Mouse (Mus musculus) forebrain, embryonic 13.5 days (tissue): Measurements from ENCODE around the gene Grm4. TPM values are rescaled to one million over a fixed set of nuclear protein-coding genes. Genes with fewer than 3 reads are reported as not detected.

Source experiments
- ATAC-seq: fragments of 200-750 bp; cut with Nextera tagmentation; 2 replicates; pipeline ENCODE4 v1.8.0; 2017
- H3K27ac ChIP-seq: fragments of 300-500 bp; sonication (generic); 2 replicates; pipeline ENCODE4 v1.5.1; 2015; ENCODE audit warnings: inconsistent platforms, mild to moderate bottlenecking, moderate library complexity
- H3K27me3 ChIP-seq: fragments of 300-500 bp; sonication (generic); 2 replicates; pipeline ENCODE4 v1.6.1; 2015; ENCODE audit warnings: mild to moderate bottlenecking, inconsistent platforms
- H3K36me3 ChIP-seq: fragments of 300-500 bp; sonication (generic); 2 replicates; pipeline ENCODE4 v1.6.1; 2015; ENCODE audit warnings: mild to moderate bottlenecking, inconsistent platforms; ENCODE audit not compliant: poor library complexity, severe bottlenecking
- H3K4me1 ChIP-seq: fragments of 300-500 bp; sonication (generic); 2 replicates; pipeline ENCODE4 v1.6.1; 2015; ENCODE audit warnings: inconsistent platforms
- H3K4me2 ChIP-seq: fragments of 300-500 bp; sonication (generic); 2 replicates; pipeline ENCODE4 v1.6.1; 2015; ENCODE audit warnings: inconsistent platforms, mild to moderate bottlenecking, moderate library complexity
- H3K4me3 ChIP-seq: fragments of 300-500 bp; sonication (generic); 2 replicates; pipeline ENCODE4 v1.5.1; 2015; ENCODE audit warnings: mild to moderate bottlenecking, inconsistent platforms
- H3K9ac ChIP-seq: fragments of 300-500 bp; sonication (generic); 2 replicates; pipeline ENCODE4 v1.6.1; 2015; ENCODE audit warnings: mild to moderate bottlenecking, inconsistent platforms
- H3K9me3 ChIP-seq: fragments of 300-500 bp; sonication (generic); replicated peaks from 2 replicates; pipeline ENCODE4 v1.6.1; 2016; ENCODE audit warnings: inconsistent platforms
- WGBS: fragments of 180-500 bp; shearing (Covaris S2); methylation state at CpG from one replicate; pipeline ENCODE4 v1.1.7; 2015; 5-methylcytosine and 5-hydroxymethylcytosine counted together
- polyA plus RNA-seq: library from polyadenylated mRNA; unstranded; fragments of >200 nt; fragmentation: Nextera tagmentation; extraction: Ambion mirVana; gene quantifications from 2 replicates; pipeline ENCODE4 v1.2.1, GENCODE M21; 2015

The Grm4 gene
- polyA plus RNA-seq, 1 experiment from 2014 or later = 2.4 TPM

DNA sequence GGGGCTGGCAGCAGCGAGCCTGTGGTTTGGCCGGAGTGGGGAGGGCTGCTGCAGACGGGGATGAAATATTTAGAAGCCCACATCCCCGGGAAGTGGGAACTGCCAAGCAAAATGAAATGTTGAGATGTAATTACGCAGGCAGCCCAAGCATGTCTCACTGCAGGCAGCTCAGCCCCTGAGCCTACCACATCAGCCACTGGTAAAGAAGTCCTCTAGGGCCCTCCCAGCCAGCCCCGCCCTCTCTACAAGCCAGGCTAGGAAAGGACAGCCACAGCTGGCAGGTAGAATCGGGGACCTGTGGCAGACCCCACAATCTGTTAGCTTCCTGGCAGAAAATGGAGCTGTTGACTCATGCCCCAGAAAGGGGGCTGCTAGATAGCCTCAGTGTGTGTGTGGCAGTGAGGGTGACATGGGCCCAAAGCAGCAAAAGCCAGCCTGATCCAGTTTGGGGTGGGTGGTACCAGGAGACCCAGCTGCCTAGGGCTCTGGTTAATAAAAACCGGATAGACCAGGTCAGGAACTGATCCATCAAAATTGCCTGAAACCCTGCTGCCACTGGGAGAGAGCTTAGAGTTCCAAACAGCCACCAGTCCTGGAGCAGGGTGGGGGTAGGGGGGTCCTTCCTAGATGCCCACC lies 56.8 kb downstream of the Grm4 start:
- no peaks in the 10 kb centered on the region for H3K9me3 ChIP-seq
- peaks cover 13% of the 10 kb centered on the region; the same call in 1 of the 2 replicates for H3K4me1 ChIP-seq
- H3K27me3 ChIP-seq = no peaks in the 10 kb centered on the region
- 63% methylated on average over 8 of the region's 8 CpGs for WGBS
- H3K36me3 ChIP-seq = no peaks in the 10 kb centered on the region
- H3K4me3 ChIP-seq = no peak overlapping the region
- no peak for ATAC-seq
- no peak overlapping the region for H3K4me2 ChIP-seq
- no peak overlapping the region for H3K9ac ChIP-seq
- H3K27ac ChIP-seq = no peak overlapping the region

DNA sequence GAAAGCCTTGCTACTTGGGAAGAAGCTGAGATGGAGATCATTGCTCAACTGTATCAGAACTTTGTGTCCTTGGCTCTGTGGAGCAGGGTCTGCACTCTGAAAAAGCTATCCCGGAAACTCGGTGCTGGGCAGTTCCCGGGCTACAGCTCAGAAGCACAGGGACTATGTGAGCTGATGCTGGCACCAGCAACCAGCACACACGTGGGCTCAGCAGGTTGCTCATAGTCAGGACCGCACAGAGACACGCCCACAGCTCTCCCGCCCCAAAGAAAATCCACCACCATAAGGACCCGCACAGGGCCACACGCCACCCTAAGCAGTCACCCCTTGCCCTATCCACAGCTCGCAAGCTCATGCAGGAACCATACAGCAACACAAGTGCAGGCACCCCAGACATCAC lies 61.2 kb downstream of the Grm4 start:
- no peak overlapping the region for H3K27ac ChIP-seq
- no peak for ATAC-seq
- H3K27me3 ChIP-seq = no peaks in the 10 kb centered on the region
- no peaks in the 10 kb centered on the region for H3K9me3 ChIP-seq
- no peaks in the 10 kb centered on the region for H3K36me3 ChIP-seq
- WGBS = 77% methylated on average over 10 of the region's 10 CpGs
- no peak overlapping the region for H3K4me2 ChIP-seq
- H3K9ac ChIP-seq = no peak overlapping the region
- H3K4me3 ChIP-seq = no peak overlapping the region
- H3K4me1 ChIP-seq = peaks cover 12% of the 10 kb centered on the region; the same call in 1 of the 2 replicates

DNA sequence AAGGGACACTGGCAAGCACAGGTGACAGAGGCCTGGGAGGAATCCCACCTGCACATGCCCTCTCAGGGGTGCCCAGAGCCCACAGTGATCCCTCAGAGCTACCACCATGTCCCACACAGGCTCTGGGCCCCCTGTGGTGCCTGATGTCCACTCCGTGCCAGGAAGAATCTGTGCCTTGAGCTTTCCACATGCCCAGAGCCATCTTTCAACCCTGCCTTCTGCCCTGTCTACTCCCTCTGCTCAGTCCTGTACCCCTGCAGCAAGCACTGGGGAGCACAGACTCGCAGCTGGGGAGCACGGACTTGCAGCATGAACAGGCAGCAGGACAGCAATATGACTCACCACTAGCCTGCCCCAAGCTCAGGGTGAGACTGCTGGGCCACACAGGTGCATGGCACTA lies 62.0 kb downstream of the Grm4 start:
- H3K9me3 ChIP-seq = no peaks in the 10 kb centered on the region
- no peak for ATAC-seq
- no peak overlapping the region for H3K9ac ChIP-seq
- no peak overlapping the region for H3K4me2 ChIP-seq
- H3K27ac ChIP-seq = no peak overlapping the region
- H3K4me1 ChIP-seq = peaks cover 9% of the 10 kb centered on the region; the same call in 1 of the 2 replicates
- WGBS = 88% methylated on average over 3 of the region's 3 CpGs
- H3K27me3 ChIP-seq = no peaks in the 10 kb centered on the region
- no peak overlapping the region for H3K4me3 ChIP-seq
- H3K36me3 ChIP-seq = no peaks in the 10 kb centered on the region

DNA sequence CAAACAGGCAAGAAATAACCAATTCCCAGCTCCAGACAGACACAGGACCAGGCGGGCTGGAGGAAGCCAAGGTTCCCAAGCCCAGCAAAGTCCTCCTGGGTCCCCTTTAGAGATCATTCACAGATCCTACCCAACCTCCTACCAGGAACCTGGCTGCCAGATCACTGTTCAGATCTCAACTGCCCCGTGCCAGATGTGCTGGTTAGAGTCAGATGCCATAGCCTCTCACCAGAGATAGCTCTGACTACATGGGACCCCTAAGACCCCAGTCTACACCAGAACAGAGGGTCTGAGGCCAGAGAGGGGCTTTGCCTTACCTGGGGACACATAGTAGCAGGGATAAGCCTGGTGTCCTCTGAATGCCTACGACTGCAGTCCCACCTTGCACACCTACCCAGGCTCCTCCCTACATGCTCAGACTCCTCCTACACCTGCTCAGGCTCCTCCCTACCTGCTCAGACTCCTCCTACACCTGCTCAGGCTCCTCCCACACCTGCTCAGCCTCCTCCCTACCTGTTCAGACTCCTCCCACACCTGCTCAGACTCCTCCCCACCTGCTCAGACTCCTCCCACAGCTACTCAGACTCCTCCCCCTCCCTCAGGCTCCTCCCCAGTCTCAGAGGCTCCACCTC lies 63.2 kb downstream of the Grm4 start:
- no peaks in the 10 kb centered on the region for H3K9me3 ChIP-seq
- no peak for ATAC-seq
- WGBS = 83% methylated on average over 3 of the region's 3 CpGs

DNA sequence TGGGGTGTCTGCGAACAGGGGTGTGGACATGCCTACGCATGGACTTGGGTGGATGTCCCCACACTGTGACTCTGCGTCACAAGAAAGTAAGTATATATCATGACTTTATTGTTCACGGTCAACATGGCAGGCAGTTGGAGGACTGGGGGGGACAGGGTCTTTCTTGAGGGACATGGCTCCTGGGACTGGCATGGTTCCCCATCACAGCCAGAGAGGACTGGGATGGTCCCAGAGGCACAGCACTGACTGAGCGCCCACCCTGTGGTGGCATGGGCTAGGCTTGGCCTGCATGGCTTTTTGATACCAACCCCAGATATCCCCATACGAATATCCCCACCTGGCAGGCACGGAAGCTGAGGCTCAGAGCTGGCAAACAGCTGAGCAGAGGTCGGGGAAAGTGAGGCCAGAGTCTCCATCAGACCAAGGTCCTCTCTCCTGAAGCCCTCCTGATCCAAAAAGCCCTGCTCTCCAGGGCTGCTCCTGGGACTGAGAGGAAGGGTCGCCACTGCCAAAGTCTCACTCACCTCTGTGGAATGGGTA lies 64.1 kb downstream of the Grm4 start:
- Histone ChIP-seq H3K4me2 (no peak overlapping the region), H3K9me3 (no peaks in the 10 kb centered on the region), H3K36me3 (no peaks in the 10 kb centered on the region), H3K9ac (no peak overlapping the region), H3K4me3 (no peak overlapping the region), H3K27ac (no peak overlapping the region), H3K27me3 (no peaks in the 10 kb centered on the region), H3K4me1 (0 out of 2 replicates have a peak, but pooled peaks cover 7% of the 10 kb centered on the region)
- no peak for ATAC-seq
- 86% methylated on average over 9 of the region's 9 CpGs for WGBS

More for the DNA sequence above, 63.2 kb downstream of the Grm4 start:
- Histone ChIP-seq H3K4me3 (no peak overlapping the region), H3K36me3 (no peaks in the 10 kb centered on the region), H3K4me1 (0 out of 2 replicates have a peak, but pooled peaks cover 7% of the 10 kb centered on the region), H3K9ac (no peak overlapping the region), H3K27ac (no peak overlapping the region), H3K4me2 (no peak overlapping the region), H3K27me3 (no peaks in the 10 kb centered on the region)

DNA sequence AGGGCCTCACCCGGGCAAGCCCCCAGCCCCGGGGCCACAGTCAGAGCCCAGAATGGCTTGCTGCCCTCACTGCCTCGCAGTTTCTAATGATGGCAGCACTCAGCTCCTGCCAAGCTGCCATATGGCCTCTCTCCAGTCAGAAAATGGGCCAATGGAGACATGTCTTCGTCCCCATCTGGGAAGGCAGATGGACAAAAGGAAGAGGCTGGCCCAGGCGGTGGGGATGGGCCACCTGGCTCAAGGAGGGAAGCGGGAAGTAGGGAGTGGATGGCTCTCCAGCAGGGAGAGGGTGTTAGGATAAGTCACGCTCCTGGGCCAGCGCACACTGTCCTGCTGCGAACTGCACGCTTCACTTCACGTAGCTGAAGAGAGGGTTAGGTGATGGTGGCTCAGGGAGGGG lies 64.8 kb downstream of the Grm4 start:
- WGBS = 68% methylated on average over 11 of the region's 11 CpGs
- no peak overlapping the region for H3K4me2 ChIP-seq
- peak; percentile 58; the same call in 1 of the 2 replicates for ATAC-seq
- H3K9ac ChIP-seq = no peak overlapping the region
- no peaks in the 10 kb centered on the region for H3K36me3 ChIP-seq
- no peak overlapping the region for H3K4me3 ChIP-seq
- 0 out of 2 replicates have a peak, but pooled peaks cover 7% of the 10 kb centered on the region for H3K4me1 ChIP-seq
- no peaks in the 10 kb centered on the region for H3K9me3 ChIP-seq
- H3K27ac ChIP-seq = no peak overlapping the region
- H3K27me3 ChIP-seq = no peaks in the 10 kb centered on the region

DNA sequence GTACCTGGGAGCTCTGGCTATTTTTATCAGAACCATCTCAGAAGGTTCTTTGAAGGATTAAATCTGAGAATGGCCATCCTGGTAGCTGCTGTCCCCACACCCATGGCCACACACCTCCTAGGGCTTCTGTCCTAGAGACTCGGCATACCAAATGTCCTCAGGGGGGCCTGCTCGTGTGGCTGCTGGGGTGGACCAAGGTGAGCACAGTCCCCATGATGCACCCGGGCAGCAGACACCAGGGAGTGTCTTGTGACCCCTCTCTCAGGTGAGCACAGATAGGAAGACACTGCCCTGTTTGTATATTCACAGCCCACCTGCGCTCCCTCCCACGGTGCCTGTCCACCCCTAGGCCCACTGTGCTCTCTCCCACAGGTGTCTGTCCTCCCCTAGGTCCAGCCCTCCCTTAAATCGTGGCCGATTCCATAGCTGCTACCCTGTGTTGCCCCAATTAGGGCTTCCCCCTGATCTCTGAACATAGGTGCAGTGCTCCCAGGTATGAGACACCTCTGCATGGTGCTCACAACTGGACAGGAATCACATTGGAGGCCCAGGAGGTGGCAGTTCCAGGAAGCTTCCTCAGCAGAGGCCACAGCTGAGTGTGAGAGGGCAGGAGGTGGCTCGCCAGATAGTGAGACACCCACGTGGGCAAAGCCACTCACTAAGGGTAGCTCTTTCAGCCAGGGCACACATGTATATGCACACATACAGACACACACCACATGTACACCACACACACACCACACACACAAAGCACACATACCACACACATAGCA lies 66.0 kb downstream of the Grm4 start:
- Histone ChIP-seq H3K9me3 (no peaks in the 10 kb centered on the region), H3K27ac (no peak overlapping the region), H3K4me2 (no peak overlapping the region), H3K36me3 (no peaks in the 10 kb centered on the region), H3K9ac (no peak overlapping the region), H3K27me3 (no peaks in the 10 kb centered on the region), H3K4me1 (0 out of 2 replicates have a peak, but pooled peaks cover 7% of the 10 kb centered on the region), H3K4me3 (no peak overlapping the region)
- ATAC-seq = no peak
- 81% methylated on average over 9 of the region's 9 CpGs for WGBS

DNA sequence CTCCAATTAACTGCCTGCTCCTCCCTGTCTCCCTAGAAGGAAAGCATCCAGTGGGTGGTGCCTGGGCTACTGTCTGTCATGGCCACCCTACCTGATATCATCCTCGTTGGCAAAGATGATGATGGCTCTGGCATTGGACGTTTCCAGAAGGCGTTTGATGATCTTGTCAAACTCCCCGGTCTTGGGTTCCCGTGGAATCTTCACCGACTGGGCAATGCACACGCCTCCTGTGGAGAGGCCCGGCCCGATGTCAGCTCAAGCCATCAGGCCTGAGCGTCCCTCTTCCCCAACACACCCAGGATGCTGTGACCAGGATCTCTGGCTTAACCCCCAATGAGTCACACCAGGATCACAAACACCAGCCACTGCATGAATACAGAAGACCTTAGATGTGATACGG lies 66.8 kb downstream of the Grm4 start:
- ATAC-seq = no peak
- Histone ChIP-seq H3K36me3 (no peaks in the 10 kb centered on the region), H3K27ac (no peak overlapping the region), H3K4me1 (0 out of 2 replicates have a peak, but pooled peaks cover 7% of the 10 kb centered on the region), H3K9me3 (no peaks in the 10 kb centered on the region), H3K4me2 (no peak overlapping the region), H3K9ac (no peak overlapping the region), H3K4me3 (no peak overlapping the region), H3K27me3 (no peaks in the 10 kb centered on the region)
- WGBS = 88% methylated on average over 11 of the region's 11 CpGs

DNA sequence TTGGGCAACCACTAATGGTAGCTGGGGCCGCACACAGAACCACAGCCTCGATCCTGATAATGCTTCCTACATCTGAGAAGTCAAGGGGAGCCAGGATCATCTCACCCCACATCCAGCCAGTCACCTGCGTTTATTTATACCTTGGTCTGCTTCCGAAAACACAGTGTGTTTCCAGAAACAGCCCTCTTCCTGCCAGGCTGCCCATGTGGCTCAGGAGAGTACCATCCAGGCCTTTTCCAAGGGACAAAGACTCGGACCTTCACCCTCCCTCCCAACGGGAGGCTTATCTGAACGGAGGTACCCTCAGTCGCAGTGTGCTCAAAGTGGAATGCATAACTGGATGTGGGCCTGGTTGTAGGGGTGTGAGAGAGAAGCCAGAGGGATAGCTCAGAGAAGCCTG lies 68.2 kb downstream of the Grm4 start:
- H3K4me3 ChIP-seq = no peak overlapping the region
- no peak for ATAC-seq
- H3K9ac ChIP-seq = no peak overlapping the region
- no peaks in the 10 kb centered on the region for H3K36me3 ChIP-seq
- no peaks in the 10 kb centered on the region for H3K9me3 ChIP-seq
- no peak overlapping the region for H3K4me2 ChIP-seq
- H3K27ac ChIP-seq = no peak overlapping the region
- 0 out of 2 replicates have a peak, but pooled peaks cover 7% of the 10 kb centered on the region for H3K4me1 ChIP-seq
- no peaks in the 10 kb centered on the region for H3K27me3 ChIP-seq
- 83% methylated on average over 8 of the region's 8 CpGs for WGBS

DNA sequence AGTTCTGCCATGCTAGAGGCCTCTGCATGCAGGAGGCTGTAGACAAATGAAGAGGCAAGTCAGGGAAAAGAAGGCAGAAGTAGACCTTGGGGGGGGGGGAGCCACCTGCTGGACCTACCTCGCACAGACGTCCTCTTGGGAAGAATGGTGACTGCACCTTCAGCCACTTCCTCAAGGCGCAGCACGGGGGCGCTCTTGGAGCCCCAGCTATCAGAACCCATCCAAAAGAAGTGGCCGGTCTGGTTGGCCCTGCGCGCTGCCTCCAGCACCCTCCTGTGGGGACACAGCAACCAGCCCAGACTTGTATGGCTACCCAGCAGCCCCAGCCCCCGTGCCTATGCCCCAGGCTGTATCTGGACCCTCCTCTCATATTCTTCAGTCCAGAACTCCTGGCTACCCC lies 69.4 kb downstream of the Grm4 start:
- H3K9ac ChIP-seq = no peak overlapping the region
- WGBS = 20% methylated on average over 9 of the region's 9 CpGs
- H3K9me3 ChIP-seq = no peaks in the 10 kb centered on the region
- 0 out of 2 replicates have a peak, but pooled peaks cover 7% of the 10 kb centered on the region for H3K4me1 ChIP-seq
- no peak overlapping the region for H3K4me2 ChIP-seq
- H3K27me3 ChIP-seq = 0 out of 2 replicates have a peak, but pooled peaks cover 2% of the 10 kb centered on the region
- H3K4me3 ChIP-seq = no peak overlapping the region
- no peak for ATAC-seq
- H3K36me3 ChIP-seq = no peaks in the 10 kb centered on the region
- H3K27ac ChIP-seq = no peak overlapping the region

DNA sequence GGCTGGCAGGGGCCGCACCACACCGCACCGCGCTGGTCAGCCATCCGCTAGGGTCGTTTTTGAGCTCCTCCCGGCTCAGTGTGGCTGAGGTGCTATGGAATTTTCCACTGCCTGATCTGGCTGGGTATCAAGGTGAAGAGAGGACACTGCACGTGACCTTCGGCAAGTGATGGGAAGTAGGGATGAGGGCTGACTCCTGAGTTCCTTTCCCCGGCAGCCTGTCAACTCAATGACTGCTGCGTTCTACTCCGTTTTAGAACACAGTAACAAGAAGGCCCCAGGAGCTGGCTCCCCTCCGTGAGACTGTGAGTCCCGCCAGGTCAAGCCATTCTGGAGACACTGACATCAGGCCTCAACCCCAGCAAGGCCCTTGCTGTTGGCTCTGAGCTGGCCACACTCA lies 70.0 kb downstream of the Grm4 start:
- H3K27me3 ChIP-seq = 0 out of 2 replicates have a peak, but pooled peaks cover 6% of the 10 kb centered on the region
- no peaks in the 10 kb centered on the region for H3K36me3 ChIP-seq
- no peak overlapping the region for H3K4me2 ChIP-seq
- no peak overlapping the region for H3K9ac ChIP-seq
- 88% methylated on average over 14 of the region's 14 CpGs for WGBS
- H3K27ac ChIP-seq = no peak overlapping the region
- H3K9me3 ChIP-seq = no peaks in the 10 kb centered on the region
- no peak overlapping the region for H3K4me3 ChIP-seq
- ATAC-seq = no peak
- peaks cover 3% of the 10 kb centered on the region; the same call in 1 of the 2 replicates for H3K4me1 ChIP-seq
